Mouse (Mus musculus) kidney, adult 2 months (tissue): Measurements from ENCODE around the gene Cmc2.

Experiments used
- CTCF ChIP-seq: fragments of 200-500 bp; conservative IDR thresholded peaks from 2 replicates; pipeline ENCODE4 v1.5.1; 2011; ENCODE audit warnings: low read depth, mild to moderate bottlenecking, control low read depth, low read length, moderate library complexity, mixed read lengths; ENCODE audit not compliant: insufficient read depth, insufficient read length
- POLR2A ChIP-seq: fragments of 200-500 bp; IDR thresholded peaks from one replicate; pipeline ENCODE4 v1.6.1; 2011; ENCODE audit warnings: low read depth, low read length, control low read depth

DNA sequence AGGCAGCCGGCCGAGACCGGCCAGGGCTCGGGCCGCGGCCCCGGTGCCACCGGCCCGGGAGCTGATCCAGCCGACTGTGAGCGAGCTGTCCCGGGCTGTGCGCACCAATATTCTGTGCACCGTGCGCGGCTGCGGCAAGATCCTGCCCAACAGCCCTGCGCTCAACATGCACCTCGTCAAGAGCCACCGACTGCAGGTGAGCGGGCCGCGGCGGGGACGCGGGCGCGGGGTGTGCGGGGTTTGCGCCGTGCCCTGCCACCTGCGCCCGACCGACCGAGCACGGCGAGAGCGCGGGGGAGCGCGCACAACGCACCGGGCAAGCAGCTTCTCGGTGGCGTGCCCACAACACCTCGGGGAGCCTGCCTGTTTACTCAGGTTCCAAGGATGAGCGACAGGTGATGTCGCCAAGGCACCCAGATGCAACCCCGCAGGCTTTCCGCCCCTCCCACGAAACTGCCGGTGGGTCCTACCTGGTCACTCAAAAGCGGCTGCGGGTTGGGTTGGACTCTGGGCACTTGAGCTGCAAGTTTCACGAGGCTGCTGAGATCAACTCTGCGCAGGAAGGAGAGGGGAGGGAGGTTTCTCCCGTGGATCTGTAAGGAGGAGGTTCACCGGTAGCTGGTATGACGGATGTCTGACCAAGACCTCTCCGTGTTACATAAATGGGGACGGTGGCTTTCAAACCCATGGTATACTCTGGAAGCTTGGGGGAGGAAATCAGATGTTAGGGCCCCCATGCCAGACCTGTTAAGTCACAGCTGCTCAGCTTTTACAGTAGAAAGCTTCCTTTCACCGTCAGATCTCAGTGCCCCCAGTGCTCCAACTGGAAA lies 22.5 kb upstream of the Cmc2 start:
- TF ChIP-seq POLR2A (no peak), CTCF (no peak)
